Mouse (Mus musculus) bone marrow macrophage, adult 2 months (primary cell): ENCODE measurements around the gene Cluap1.

Source experiments
- CTCF ChIP-seq: IDR thresholded peaks from 2 replicates; pipeline ENCODE4 v1.5.1; 2012; ENCODE audit warnings: low read depth, mild to moderate bottlenecking, low read length, moderate library complexity
- POLR2A ChIP-seq: IDR thresholded peaks from 2 replicates; pipeline ENCODE4 v1.6.1; 2012; ENCODE audit warnings: mild to moderate bottlenecking, low read depth, low read length, borderline replicate concordance

DNA sequence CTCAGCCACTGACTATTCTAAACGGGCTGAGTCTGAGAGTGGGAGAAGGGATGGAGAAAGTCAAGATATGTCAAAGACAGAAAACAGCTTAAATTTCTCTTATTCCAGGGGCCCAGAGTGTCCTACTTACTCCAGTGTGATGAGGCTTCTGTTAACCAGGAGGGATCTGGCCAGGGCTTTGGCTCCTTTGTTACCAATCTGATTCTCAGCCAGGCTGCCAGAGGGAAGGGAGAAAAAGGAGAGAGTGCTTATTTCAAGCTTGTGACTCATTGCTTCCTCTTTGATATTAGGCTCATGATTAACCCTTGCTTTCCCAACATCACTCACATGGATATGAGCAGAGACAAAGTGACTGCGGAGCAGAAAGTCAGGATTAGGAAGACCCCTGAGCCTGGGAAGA lies 50.7 kb downstream of the Cluap1 start:
- TF ChIP-seq CTCF (no peak), POLR2A (no peak)
